Mouse (Mus musculus): Measurements from ENCODE around the gene Gm12169.

GRCm38 (mm10) chr11:46578771-46579281, 54.8 kb downstream of the Gm12169 start:
- no peak for TF ChIP-seq POLR2AphosphoS2 (IDR thresholded peaks at IDR 0.05; ENCODE audit: insufficient read length, low read depth)
- no peak for TF ChIP-seq TCF12 (IDR thresholded peaks at IDR 0.05; ENCODE audit: insufficient read depth, poor library complexity, severe bottlenecking)
- no peak for TF ChIP-seq POLR2A (IDR thresholded peaks at IDR 0.05; ENCODE audit: insufficient read length, low read depth)
- no peak for TF ChIP-seq TCF3 (IDR thresholded peaks at IDR 0.05; ENCODE audit: insufficient read length, low read depth)
- TF ChIP-seq MAX (IDR thresholded peaks at IDR 0.05; ENCODE audit: low read depth) = no peak
- TF ChIP-seq USF1 (IDR thresholded peaks at IDR 0.05; ENCODE audit: low read depth) = no peak
- TF ChIP-seq MYOD1 (IDR thresholded peaks at IDR 0.05; ENCODE audit: control insufficient read depth in 1 of 3, insufficient read length in 2 of 3, low read depth in 2 of 3) = no peak
- TF ChIP-seq MYOG (IDR thresholded peaks at IDR 0.05; ENCODE audit: control insufficient read depth in 1 of 3, insufficient read depth in 1 of 3, insufficient read length in 2 of 3, low read depth in 2 of 3) = no peak

Data from myocyte (in vitro differentiated cells).